Mouse (Mus musculus) layer of hippocampus, adult 9-11 months (tissue): ENCODE measurements at regions not wholly inside any gene's neighbourhood (a gene's known extent, or its start where the extent isn't known, plus 50 kb on each side); places are given as distances from the start of the nearest gene placed in this dataset.
"Not testable (repeated sequence)": the region's sequence is repeated elsewhere in the genome, so short reads cannot be mapped to it uniquely, and the experiment has no call there.

Experiments used
- DNase-seq: peaks from one replicate; pipeline ENCODE4 v3.0.0; 2022

DNA sequence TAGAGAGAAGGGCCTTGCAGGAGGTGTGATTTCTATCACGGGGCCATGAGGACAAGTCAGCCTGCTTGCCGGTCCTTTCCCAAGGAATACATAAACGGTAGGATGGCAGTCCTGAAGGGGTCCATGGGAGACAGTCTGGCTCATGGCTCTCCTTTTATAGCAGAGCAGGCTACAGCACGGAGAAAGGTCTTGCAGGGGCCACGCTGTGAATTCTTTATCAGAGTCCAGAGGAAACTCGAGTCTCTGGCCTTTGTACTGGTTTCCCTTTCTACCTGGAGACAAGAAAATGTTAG, 1984.0 kb downstream of the 4930444P10Rik start:
- no peak for DNase-seq

DNA sequence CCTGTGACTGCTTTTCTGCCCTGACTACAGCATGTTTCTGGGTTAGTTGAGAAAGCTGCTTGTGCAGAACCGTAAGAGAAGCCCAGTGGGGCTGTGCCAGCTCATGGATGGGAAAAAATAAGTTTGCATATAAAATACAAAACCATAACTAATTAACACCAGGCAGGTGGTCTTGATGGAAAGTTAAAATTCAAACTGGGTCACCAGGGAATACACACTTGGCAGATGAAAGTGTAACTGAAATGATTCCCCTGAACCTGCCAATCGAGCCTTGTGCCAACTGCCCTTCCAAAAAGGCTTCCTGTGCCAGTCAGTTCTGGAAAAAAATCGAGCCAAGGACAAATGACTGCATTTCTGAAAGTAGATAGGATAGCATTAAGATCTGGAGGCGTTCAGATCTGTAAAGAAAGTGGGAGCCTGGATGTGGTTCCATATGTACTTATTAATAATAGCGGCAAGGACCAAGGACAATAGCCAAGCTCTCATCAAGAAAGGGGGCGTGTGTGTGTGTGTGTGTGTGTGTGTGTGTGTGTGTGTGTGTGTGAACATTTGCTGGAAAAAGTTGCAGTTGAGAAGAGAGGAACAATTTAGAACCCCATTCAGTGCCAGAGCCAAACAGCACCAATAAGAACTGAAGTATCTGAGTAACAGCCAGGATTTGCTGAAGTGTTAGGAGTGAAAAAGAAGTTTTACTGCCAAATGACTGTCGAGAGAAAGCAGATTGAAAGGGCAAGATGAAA, 1984.5 kb downstream of the 4930444P10Rik start:
- DNase-seq: peak; percentile 63

DNA sequence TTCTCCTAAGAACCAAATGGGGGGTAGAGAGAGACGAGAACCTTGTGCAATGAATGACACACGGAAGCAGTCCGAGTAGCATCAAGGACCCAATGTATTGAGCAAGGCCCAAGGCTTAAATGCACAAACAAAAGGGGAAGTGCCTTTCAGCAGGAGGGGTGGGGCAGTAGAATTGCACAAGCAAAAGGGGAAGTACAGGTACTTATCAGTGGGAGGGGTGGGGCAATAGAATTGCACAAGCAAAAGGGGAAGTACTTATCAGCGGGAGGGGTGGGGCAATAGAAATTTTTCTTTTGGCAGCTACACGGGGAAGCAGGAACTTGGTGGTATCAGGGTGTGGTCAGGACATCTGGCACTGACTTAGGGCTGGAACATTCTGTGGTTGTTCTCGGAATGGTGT, 1987.6 kb downstream of the 4930444P10Rik start:
- not testable (repeated sequence) for DNase-seq

GRCm38 (mm10) chr1:14104529-14104928, 1988.6 kb downstream of the 4930444P10Rik start:
- no peak for DNase-seq

DNA sequence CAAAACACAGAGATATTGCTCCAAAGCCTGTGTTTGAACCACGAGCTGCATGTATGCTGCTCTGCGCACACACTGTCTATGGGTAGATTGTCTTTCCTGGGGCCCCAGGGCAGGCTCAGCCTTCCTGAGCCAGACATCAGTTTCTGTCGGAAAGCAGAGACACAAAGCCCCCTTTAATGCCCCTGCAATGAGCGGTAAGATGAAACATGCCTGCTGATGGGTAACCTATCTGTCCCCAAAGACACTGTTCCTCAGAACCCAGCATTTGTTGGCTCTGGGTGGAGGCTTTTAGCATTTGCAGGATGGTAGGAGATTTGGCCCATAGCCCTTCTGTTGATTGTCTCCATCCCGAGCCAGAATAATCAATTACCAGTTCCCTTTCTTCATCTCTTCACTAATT, 1994.1 kb downstream of the 4930444P10Rik start:
- DNase-seq: no peak

DNA sequence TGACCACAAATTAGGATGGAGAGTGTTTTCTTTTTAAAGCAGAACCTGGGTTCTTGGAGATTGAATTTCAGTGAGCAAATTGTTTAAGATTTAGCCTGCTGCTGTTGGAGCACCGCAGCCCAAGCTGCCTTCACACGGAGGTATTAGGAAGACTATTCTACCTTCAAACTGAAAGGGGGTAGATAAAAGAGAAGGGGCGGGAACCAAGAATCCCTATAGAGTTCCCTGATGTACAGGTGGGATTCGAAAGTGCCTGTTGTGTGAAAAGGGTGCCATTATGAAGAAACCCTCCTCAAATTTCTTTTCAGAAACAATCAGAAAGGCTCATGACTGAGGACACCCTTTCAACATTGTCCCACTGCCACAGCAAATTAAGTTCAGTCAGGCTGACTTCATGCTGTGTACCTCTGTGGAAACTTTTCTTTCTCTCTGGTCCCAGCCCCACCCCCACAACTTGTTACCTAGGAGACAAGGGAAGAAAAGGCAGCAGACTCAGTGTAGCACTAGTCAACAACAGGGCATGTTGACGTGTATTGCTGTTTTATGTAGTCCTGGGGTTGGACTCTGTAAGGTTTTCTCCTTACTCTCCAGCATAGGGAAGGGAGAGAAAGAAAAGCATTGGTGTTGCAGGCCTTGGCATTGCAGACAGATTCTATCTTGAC, 1995.4 kb downstream of the 4930444P10Rik start:
- DNase-seq: no peak

- no peak for DNase-seq
These were observed 2028.3 kb downstream of the 4930444P10Rik start for GRCm38 (mm10) chr1:14064856-14065255.

- DNase-seq: no peak
These were observed 2057.0 kb downstream of the 4930444P10Rik start for GRCm38 (mm10) chr1:14036163-14036562.

DNA sequence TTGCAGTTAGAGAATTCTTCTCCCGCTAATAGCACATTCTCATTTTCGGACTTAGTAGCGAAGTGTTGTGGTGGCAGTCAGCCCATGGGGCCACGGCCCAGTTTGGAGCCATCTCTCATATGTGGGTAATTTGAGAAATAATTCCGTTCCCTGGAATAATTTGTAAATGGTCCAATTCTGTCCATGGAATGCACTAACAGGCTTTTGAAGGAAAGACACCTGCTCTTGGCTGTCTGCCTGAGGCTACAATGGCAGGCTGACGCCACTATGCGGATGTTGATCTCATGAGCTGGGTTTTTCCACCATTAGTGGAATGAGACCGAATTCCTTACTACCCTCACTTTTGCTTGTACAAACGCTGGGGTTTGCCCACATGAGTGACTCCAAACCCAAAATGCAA, 2081.6 kb downstream of the 4930444P10Rik start:
- no peak for DNase-seq

DNA sequence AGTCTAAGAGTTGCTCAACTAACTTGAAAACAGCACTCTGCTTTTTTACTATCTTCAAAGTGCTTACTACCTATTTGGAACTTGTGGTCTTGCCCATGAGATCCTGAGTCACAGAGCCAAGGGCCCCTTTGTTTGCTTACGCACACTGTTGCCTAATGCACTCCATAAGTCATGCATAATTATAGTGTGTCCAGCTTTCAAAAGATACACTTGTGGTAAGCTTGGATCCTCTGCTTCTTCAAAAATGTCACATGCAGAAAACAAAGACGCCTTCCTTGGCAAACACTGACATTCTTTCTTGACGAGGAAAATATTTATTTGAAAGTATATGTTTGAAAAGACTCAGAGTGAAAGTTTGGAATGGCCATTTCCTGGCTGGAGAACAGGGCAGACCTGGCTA, 2082.3 kb downstream of the 4930444P10Rik start:
- DNase-seq: no peak

DNA sequence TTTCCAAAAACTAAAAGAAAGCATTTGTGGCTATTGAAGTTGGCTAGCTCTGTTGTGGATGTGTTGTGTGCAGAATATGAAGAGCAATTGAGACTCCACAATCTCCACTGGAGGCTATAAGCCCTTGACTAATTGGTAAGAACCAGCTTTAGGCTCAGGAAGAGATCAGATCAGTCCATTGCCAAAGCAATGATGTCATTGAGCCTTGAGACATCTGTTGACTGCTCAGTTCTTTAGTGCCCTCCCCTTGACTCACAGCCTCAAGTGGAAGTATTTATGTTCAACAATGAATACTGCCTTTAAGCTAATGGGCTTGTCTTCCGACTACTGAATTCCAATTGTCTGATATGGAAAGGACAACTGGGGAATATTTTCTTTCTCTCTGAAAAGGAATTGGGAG, 2090.6 kb downstream of the 4930444P10Rik start:
- DNase-seq: no peak

GRCm38 (mm10) chr1:14001431-14001830, 2091.7 kb downstream of the 4930444P10Rik start:
- no peak for DNase-seq

- DNase-seq: no peak
These were observed 2092.3 kb downstream of the 4930444P10Rik start for GRCm38 (mm10) chr1:14000605-14001395.

GRCm38 (mm10) chr1:13998178-13998708, 2094.9 kb downstream of the 4930444P10Rik start:
- no peak for DNase-seq

DNA sequence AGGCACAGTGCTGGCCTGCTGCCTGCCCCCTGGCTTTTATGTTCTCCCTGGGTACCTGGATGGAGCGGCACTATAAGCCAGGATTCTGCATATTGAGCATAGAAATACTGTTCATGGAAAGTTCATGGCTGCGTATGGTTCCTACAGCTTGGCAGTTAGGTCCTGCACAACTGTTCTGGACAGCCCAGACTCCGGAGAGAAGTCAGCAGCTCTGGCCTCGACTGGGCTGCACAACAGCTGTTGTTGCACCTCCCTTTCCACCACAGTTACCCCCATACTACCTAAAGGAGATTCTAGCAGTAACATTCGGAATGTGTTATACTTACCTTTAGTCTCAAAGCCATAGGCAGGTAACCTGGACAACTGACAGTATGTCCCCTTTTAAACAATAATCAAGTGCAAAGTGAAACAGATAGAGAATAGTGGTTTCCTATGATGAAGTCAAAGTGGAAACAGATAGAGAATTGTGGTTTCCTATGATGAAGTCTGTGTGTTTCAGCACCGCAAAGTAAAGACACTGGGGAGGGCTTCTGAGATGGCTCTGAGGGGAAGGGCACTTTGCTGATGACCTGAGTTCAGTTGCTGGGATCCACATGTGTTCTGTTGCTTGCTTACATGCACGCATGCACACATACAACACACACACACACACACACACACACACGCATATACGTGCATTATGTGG, 2099.2 kb downstream of the 4930444P10Rik start:
- DNase-seq: no peak

DNA sequence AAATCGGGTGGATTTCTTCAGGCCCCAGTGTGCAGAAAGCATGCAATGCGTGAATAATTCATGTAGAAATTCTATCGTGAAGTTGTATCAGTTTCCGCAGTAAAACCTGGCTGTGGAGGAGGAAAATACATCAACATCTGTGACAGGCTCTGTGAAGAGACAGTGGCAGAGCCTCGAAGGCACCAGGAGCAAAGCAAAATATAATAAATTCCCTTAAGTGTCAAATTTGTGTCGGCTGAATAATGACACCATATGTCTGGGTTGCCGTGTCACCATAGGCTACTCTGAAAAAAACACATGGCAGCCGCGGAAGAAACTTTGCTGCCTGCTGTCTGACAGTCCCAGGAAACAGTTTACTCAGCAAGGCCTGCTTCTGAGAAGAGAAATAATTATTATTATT, 2100.1 kb downstream of the 4930444P10Rik start:
- no peak for DNase-seq

DNA sequence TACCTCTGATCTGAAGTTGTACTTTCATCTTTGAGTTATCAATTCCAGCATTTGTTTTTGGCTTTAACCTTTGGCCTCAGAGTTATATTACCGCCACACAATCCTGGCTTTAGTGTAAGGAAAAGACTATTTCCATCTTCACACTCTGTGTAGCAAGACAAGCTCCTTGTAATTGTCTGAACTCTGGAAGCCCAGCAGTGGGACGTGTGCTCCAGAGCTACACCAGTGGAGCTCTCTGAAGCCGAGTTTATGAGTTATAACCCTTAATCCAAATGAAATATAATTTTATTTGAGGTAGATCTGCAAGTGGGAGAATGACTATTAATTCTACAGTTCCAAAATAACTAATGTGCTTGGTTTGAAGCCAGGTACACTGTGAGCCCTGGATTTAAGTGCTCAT, 2103.8 kb downstream of the 4930444P10Rik start:
- no peak for DNase-seq

DNA sequence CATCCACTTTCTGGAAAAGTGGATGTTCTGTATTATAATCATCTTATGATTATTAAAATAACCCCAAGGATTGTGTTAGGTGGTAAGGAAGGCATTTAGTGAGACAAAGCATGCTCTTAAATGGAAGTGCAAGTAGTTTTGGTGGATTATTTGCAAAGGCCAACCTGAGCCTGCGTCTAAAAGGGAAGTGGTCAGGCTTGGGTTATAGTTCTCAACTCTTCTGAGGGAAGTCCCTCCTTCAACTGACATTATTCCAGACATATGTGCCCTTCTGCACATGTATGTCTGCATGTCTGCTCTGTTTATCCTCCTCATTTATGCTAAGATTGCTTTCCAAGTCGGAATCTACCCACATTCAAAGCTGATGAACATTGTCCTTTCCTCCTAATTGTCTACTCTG, 2108.3 kb downstream of the 4930444P10Rik start:
- DNase-seq: no peak

DNA sequence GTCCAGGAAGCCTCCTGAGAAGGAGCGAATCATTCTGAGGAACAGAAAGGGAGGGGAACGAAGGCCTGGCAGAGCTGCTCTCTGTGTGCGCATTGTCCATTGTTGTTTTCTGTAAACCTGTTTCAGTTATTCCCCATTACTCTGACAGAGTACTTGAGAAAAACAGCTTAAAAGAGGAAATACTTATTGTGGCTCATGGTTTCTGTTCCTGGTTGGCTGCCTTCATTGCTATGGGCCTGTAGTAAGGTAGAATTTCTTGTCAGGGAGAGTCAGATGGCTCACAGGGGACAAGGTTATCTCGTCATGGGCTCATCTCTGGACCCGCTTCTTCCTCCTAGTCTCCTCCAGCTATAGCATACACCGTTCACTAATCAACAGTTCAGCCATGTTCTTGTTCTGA, 2112.9 kb downstream of the 4930444P10Rik start:
- DNase-seq: no peak

- DNase-seq: no peak
These were observed 2114.5 kb downstream of the 4930444P10Rik start for GRCm38 (mm10) chr1:13978640-13979039.

- DNase-seq: no peak
These were observed 2115.9 kb downstream of the 4930444P10Rik start for GRCm38 (mm10) chr1:13977207-13977606.

DNA sequence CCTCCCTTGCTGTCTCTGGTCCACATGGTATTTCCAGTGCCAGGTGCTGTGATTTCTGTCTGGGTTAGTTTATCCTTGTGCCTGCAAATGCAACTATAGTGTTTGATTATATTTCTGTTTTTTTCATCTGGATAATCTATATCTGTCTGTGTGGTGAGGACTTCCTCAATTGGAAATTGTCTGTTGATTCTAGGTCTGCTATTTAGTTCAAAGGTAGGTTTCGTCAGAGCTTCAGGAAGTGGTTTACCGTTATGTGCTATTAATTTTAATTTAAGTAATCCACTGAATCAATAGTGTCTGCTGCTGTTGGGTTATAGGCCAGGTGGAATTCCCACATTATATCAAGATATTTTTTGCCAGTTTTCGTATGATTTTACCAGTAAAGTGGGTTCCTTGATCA, 2143.9 kb downstream of the 4930444P10Rik start:
- no peak for DNase-seq

GRCm38 (mm10) chr1:13941351-13941750, 2151.8 kb downstream of the 4930444P10Rik start:
- DNase-seq: no peak
